Mouse (Mus musculus) heart, postnatal 4 days (tissue): Measurements from ENCODE around the gene Basp1. TPM values are rescaled to one million over a fixed set of nuclear protein-coding genes. Genes with fewer than 3 reads are reported as not detected.
"Not testable (repeated sequence)": the region's sequence is repeated elsewhere in the genome, so short reads cannot be mapped to it uniquely, and the experiment has no call there.

Experiments
- DNase-seq: peaks from one replicate; pipeline ENCODE4 v3.0.0; 2021
- total RNA-seq, 2 experiments: library from RNA; stranded (reverse); gene quantifications; 2 replicates each; pipeline ENCODE4 v1.2.3; 2021

The Basp1 gene
- 10 to 100 TPM; 13.7 to 15.5 TPM for total RNA-seq

GRCm38 (mm10) chr15:25413378-25413901 lies at the start of gene Basp1:
Gene Basp1, minus strand, starts transcription at chr15:25413764.
- DNase-seq: peak; percentile 63

DNA sequence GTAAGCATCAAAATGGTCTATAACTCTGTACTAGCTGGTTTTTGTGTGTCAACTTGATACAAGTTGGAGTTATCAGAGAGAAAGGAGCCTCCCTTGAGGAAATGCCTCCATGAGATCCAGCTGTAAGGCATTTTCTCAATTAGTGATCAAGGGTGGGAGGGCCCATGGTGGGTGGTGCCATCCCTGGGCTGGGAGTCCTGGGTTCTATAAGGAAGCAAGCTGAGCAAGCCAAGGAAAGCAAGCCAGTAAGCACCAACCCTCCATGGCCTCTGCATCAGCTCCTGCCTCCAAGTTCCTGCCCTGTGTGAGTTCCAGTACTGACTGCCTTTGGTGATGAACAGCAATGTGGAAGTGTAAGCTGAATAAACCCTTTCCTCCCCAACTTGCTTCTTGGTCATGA lies 49.5 kb upstream of the Basp1 start:
- not testable (repeated sequence) for DNase-seq

- DNase-seq: no peak
Measured at GRCm38 (mm10) chr15:25462056-25462762, 48.6 kb upstream of the Basp1 start.

- no peak for DNase-seq
Measured at GRCm38 (mm10) chr15:25459901-25460300, 46.3 kb upstream of the Basp1 start.

DNA sequence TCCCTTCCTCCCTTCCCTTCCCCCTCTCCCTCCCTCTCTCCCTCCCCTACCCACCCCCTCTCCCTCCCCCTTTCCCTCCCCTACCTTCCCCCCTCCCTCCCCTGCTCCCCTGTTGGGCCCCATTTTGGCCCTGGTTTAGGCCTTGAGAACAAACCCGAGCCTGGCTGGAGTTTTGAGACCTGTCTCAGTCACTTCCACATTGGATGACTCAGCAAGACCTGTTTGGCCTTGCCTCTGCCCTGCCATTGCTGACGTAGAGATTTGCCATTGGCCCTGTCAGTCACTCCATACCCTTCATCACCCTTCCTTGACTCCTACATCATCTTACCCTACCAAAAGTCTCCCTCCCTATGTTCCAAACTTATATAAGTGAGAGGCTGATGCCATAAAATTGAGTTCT lies 43.9 kb upstream of the Basp1 start:
- DNase-seq: no peak

DNA sequence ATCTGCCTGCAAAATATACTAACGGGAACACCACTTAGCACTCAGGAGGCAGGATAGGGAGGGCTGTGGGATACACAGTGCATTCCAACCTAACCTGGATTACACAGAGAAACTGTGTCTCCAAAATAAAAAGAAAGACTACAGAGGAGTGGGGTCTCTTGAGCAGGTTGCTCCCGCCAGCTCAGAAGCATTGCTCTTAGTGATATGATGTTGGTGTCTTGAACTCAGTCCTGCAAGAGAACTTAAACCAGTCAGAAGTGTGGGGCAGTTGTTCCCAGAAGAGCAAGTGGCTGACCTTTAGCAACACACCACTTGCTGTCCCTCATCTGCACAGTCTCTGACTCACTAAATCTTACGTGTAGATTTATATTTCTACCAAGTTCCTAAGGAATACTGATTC lies 40.0 kb upstream of the Basp1 start:
- DNase-seq: no peak

GRCm38 (mm10) chr15:25449348-25449747 lies 35.8 kb upstream of the Basp1 start:
- DNase-seq: no peak

DNA sequence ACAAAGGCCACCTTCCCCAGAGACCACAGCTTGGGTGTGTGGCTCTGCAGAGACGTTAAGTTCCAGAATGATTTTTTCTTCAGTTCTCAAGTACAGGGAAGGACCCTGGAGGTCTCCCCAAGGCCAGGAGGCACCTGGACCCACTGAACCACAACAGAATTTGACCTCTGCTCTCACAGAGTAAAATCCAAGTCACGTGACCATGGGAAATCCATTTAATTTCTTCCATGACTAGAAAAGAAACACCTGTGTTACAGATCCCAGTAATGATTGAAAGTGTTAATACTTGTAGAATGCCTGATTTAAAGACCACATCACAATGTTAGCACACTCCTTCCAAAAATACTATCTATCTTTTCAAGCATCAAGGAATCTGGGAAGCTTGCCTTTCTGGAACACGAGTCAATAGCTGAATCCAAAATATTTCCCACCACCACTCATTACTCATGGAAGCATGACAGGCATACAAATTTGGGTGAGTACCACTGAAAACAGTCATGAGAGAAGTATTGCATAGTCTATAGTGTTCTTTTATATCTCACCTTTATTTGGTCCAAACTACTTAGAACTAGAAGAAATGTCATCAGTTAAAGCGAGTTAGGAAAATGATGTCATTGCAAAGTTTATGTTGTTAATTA lies 35.3 kb upstream of the Basp1 start:
- DNase-seq: no peak

GRCm38 (mm10) chr15:25447136-25447535 lies 33.6 kb upstream of the Basp1 start:
- no peak for DNase-seq

DNA sequence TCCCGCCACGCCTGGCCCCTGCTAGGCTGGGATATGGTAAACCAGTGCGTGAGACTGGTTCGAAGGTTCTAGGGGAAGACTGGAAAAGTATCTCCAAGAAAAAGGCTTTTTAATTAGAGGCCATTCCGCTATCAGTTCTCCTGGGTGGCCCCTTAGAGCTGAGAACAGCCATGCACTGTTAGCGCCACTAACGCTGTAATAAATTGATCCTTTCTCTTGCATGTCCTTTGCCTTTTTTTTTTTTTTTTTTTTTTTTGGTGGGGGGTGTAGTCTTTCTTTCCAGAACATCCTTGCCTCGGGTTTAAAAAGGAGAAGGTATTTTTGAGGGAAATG lies 32.6 kb upstream of the Basp1 start:
- no peak for DNase-seq

GRCm38 (mm10) chr15:25445361-25446154 lies 32.0 kb upstream of the Basp1 start:
- DNase-seq: no peak

DNA sequence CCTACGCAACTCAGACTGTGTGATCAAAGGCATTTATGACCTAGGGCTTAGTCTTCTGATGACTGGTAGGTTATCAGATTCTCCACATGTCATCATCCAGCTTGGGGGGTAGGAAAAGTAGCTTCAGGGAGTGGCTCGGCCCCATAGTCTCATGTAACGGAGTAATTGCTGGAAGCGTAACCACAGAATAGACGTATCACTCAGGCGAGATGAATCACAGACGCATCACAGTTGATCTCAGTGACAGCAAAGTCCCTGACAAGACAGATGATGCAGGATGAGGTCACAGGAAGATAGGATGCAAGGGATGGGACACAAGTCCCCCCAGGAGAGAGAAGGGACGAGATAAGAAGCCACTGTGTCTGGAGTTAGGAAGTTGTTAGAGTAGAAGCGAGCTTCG lies 30.6 kb upstream of the Basp1 start:
- no peak for DNase-seq

GRCm38 (mm10) chr15:25443140-25443790 lies 29.7 kb upstream of the Basp1 start:
- DNase-seq: no peak

DNA sequence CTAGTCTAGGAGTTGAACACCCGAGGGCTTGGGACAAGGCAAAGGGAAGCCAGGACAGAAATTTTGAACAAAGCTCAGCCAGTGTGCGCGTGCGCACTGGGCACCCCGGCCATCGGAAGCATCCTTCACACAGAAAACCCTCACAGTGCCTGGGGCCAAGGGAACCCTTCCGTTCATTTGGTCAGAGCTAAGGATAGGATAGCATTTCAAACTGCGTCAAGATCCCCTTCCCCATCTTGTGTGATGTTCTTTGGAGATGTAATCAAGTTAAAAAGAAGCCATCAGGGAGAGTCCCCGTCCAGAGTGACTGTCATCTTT lies 28.3 kb upstream of the Basp1 start:
- DNase-seq: no peak

DNA sequence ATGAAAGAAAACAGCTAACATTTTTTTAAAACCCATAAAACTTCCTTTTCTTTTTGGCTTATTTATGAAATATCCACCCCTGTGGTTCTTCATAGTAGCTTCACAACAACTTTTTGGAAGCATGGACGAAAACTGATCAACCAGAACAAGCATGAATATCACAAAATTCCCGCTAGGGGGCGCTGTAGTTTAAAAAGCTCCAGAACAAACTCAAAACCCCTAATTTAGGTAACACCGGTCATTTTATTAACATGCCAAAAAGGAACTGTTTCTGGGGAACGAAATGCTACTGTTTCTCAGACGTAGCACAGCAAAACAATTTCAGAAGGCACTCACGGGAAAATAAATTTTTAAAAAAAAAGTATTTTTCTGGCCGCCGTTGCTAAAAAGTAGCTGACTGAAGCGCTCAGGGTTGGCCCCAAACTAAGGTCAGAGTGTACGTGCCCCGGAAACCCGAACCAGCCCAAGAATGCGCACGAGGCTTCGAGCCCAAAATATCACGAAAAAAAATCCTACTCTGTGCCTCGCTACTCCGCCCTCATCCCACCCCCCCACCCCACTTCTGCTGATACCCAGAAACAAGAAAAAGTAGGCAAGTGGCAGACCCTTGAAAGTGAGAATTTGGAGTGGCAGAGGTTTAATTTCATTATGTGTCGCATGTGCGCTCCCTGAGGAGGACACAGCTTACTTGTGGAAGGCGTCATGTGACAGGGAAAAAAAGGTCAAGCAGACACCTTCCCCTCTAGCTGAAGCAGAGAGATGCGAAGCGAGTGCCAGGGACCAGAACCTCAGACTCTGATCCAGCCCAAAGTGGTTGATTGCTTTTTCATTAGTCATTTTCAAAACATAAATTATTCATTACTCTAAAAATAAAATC lies 27.7 kb upstream of the Basp1 start:
- peak; percentile 79 for DNase-seq

GRCm38 (mm10) chr15:25440317-25440716 lies 26.8 kb upstream of the Basp1 start:
- no peak for DNase-seq

- DNase-seq: no peak
Measured at GRCm38 (mm10) chr15:25432341-25432740, 18.8 kb upstream of the Basp1 start.

- no peak for DNase-seq
Measured at GRCm38 (mm10) chr15:25430167-25430566, 16.6 kb upstream of the Basp1 start.

DNA sequence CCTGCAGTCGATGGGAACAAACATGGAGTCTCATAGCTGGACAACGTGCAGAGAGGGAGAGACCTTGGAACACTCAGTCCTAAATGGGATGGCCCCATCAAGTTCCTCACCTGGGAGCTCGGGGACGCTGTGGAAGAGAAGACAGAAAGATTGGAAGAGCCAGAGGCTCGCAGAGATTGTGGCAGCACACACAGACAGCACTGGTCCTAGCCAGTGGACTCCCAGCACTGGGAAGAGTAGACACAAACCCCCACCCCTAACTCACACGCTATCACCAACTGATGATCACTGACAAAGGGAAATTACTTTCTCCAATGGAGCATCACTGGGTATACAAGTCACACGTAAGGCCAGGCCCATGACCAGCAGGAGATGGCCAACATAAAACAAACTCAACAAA lies 15.4 kb upstream of the Basp1 start:
- DNase-seq: no peak

GRCm38 (mm10) chr15:25428551-25428950 lies 15.0 kb upstream of the Basp1 start:
- DNase-seq: peak; percentile 28

DNA sequence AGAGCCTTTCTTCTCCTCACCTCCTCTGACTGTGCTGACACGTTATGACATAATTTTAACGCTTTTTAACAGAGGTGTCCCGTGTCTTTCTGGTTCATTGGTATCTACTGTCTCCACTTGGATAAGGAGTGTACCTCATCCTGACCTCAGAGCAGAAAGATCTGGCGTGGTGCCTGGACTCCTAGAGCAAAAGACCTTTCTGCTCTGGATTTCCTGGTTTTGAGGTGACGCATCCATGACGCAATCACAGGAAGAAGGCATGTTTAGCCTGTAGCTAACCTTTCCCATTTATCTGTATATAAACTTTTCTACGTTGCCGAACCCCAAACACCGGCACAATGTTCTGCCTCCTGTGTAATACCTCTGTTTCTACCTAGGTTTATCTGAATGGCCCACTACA lies 6.7 kb upstream of the Basp1 start:
- DNase-seq: no peak

- DNase-seq: no peak
Measured at GRCm38 (mm10) chr15:25416367-25416766, 2.8 kb upstream of the Basp1 start.
